Mouse (Mus musculus): ENCODE results near the gene 1700024B05Rik.
"Not testable (repeated sequence)": the region's sequence is repeated elsewhere in the genome, so short reads cannot be mapped to it uniquely, and the experiment has no call there.

- TF ChIP-seq TAL1, GATA1 (IDR thresholded peaks at IDR 0.05; ENCODE audit: low read length): not testable (repeated sequence)
These were observed 20.3 kb downstream of the 1700024B05Rik start for GRCm38 (mm10) chr14:41964095-41964494.
